Mouse (Mus musculus): ENCODE measurements around the gene Ehmt2. TPM values are rescaled to one million over a fixed set of nuclear protein-coding genes. Genes with fewer than 3 reads are reported as not detected.
"Not testable (repeated sequence)": the region's sequence is repeated elsewhere in the genome, so short reads cannot be mapped to it uniquely, and the experiment has no call there.

Gene Ehmt2
- total RNA-seq, 2 experiments from 2014 or later = 40.9 to 53.7 TPM

DNA sequence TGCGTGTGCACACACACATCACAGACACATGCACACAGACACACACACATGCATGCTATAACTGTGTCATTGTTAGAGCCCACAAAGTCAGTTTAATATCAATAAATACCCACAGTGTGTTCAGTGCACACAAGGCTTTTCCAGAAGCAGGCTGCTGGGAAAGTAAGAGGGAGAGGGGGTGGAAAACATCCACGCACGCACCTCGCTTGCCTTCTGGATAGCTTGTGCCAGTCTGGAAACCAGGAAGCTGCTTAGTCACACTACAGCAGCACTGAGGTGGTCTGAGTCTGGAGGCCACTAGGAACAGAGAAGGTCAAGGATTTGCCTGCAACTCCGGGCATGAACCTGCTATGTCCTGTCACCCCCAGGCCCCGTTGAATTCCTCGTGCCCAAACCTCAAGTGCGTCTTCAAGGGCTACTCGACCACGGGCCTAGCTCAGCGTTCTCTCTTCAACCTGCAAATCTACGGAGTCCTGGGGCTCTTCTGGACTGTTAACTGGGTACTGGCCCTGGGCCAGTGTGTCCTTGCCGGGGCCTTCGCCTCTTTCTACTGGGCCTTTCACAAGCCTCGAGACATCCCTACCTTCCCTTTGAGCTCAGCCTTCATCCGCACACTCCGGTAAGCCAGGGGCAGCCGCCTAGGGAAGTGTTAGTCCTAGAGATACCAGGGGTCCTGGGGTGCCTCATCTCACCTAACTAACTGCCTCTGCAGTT, 29.2 kb downstream of the Ehmt2 start:
- DNase-seq = no peak

DNA sequence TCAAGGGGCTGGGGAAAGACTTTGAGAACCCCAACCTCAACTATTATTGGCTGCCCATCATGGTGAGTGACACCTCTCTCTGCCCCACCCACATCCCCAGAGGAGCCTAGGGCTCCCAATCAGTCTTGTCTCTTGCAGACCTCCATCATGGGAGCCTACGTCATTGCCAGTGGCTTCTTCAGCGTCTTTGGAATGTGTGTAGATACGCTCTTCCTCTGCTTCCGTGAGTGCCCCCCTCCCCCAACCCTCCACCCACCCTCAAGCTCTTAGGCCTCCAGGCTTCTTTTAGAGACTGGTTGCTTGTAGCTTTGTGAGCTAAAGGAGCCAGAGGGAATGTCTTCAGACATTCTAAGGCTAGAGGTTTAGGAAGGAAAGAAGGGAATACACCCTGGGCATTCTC, 30.6 kb downstream of the Ehmt2 start:
- DNase-seq = no peak

- DNase-seq = peak; percentile 98
These were observed 32.9 kb downstream of the Ehmt2 start, which contains the start of gene Neu1 for GRCm38 (mm10) chr17:34931061-34931734. Gene Neu1 (plus strand): TSS chr17:34931253.

DNA sequence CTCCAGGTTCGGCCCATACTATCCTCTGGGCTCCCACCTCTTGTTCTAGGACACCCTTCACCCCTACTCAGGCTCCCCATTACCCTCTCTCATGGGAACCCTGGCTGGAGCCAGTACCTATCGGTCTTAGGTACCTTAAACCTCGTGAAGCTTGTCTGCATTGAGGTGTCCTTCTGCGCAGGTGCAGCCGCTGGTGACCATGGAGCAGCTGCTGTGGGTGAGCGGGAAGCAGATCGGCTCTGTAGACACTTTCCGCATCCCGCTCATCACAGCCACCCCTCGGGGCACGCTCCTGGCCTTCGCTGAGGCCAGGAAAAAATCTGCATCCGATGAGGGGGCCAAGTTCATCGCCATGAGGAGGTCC, 33.4 kb downstream of the Ehmt2 start:
- no peak for DNase-seq

DNA sequence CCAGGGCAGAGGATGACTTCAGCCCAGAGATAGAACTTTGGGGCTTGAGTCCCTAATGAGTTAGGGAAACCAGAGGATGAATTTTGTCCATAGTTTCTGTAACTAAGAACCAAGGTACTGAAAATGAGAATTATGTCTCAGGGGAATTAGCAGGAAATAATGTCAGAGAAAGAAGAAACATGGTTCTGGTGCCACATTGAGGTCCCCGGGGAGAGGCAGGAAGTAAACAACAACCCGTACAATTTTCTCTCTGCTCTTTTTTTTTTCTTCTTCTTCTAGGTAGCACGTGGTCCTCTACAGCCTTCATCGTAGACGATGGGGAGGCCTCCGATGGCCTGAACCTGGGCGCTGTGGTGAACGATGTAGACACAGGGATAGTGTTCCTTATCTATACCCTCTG, 34.0 kb downstream of the Ehmt2 start:
- DNase-seq = no peak

DNA sequence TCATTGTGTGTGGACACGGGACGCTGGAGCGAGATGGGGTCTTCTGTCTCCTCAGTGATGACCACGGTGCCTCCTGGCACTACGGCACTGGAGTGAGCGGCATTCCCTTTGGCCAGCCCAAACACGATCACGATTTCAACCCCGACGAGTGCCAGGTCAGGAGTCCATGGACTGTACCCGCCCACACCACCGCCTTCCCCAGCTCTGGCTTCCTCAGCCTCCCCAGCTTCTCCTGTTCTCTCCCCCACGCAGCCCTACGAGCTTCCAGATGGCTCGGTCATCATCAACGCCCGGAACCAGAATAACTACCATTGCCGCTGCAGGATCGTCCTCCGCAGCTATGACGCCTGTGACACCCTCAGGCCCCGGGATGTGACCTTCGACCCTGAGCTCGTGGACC, 35.8 kb downstream of the Ehmt2 start:
- no peak for DNase-seq

- DNase-seq = no peak
These were observed 36.6 kb downstream of the Ehmt2 start for GRCm38 (mm10) chr17:34934830-34935229.

- DNase-seq = no peak
These were observed 39.8 kb downstream of the Ehmt2 start for GRCm38 (mm10) chr17:34937960-34938505.

GRCm38 (mm10) chr17:34941344-34942041, 43.2 kb downstream of the Ehmt2 start:
- no peak for DNase-seq

DNA sequence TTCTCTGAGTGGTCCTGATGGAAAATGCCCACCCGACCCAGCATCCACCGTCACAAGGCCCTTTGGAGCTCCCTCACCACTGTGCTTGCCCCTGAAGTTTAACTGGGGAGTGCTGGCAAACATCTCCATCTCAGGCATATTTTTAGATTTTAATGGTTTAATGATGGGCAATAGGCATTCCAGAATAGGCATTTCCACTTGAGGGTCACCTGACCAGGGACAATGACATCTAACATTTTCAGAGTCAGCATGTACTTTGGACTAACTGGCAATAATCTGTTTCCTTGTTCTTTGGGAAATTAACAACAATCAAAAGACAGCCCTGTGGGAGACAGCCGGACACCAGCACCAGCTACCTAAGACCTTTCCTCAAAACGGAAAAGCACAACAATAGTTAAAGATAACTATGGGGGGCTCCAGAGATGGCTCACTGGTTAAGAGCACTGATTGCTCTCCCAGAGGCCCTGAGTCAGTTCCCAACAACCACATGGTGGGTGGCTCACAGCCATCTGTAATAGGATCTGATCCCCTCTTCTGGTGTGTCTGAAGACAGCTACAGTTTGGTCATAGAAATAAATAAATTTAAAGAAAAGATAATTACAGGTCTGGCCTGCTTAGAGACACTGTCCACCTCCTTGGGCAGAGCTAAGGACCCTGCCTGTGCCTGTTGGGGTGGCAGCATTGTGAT, 45.0 kb downstream of the Ehmt2 start:
- no peak for DNase-seq

GRCm38 (mm10) chr17:34944362-34944761, 46.1 kb downstream of the Ehmt2 start:
- no peak for DNase-seq

GRCm38 (mm10) chr17:34946486-34947140, 48.3 kb downstream of the Ehmt2 start:
- DNase-seq = no peak

GRCm38 (mm10) chr17:34947606-34948005, 49.3 kb downstream of the Ehmt2 start:
- no peak for DNase-seq

DNA sequence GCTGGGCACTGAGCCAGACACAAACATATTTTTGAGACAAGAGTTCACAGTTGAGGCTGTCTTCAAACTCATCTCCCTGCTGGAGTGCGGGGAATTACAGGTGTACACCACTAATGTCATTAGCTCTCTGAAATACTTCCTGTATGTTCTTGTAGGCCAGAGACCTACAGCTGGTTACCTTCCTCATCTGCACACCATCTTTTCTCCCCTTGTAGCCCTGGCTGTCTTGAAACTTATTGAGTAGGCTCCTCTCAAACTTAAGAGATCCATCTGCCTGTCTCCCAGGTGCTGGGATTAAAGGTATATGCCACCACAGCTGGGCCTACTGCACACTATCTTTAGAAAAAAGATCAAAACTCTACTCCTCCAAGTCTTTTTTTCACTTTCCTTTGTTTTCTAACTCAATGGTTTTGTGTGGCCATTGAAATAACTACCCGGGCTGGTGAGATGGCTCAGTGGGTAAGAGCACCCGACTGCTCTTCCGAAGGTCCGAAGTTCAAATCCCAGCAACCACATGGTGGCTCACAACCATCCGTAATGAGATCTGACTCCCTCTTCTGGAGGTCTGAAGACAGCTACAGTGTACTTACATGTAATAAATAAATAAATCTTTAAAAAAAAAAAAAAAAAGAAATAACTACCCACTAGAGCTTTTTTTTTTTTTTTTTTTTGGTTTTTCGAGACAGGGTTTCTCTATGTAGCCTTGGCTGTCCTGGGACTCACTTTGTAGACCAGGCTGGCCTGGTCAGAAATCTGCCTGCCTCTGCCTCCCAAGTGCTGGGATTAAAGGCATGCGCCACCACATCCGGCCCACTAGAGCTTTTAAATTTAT, 50.7 kb downstream of the Ehmt2 start:
- not testable (repeated sequence) for DNase-seq

- DNase-seq = no peak
These were observed 51.3 kb downstream of the Ehmt2 start for GRCm38 (mm10) chr17:34949553-34949969.

- no peak for DNase-seq
These were observed 52.5 kb downstream of the Ehmt2 start for GRCm38 (mm10) chr17:34950514-34951455.

DNA sequence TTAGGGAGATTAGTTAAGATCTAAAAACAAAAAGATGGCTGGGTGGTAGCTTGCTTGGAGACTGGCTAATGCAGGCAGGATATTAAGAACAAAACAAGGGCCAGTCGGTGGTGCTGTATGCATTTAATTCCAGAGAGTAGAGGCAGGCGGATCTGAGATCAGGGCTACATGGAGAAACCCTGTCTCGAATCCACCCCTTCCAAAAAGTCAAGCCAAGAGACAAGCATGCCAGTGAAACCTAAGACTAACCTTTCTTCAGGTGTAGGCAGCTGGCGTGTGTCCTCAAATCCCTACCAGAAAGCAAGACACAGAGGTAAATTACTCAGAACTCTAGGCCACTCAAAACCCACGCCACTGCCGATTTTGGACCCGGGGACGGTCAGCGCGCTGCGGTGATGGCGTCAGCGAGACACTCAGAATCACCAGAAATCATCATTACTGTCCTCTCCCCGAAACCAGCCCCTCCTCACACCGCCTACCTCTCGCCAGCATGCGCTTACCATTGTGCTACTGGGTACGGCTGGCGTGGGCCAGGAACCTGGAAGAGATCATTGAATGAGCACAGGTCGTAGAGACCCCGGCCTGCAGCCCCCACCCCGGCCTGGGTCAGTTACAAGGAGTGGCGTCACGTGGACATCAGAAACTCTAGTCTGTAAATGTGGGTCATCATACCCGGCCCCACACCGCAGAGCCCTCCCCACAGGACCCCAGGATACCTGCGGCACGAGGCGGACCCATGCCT, 53.5 kb downstream of the Ehmt2 start:
- DNase-seq = no peak

GRCm38 (mm10) chr17:34952378-34953040, 54.2 kb downstream of the Ehmt2 start:
- peak; percentile 84 for DNase-seq
